In the genomic region with DNA sequence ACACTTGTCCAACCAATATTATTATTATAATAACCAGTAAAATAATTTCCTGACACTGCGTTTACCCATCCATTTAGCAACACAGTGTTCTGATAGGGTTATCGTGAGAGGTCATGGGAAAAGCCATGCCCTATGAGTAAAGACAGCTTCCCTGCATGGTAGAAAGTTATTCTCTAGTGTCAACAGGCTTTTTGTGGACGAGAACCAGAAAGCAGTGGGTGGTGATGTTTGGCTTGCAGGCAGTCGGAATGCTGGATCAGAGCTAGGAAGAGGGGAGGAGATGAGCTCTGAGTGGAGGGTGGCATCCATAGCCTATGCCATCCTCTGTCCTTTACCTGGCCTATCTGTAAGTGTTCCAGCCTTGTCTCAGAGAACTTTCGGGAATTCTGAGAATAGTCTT, we compare ENCODE assay signal across 15 mouse cellular contexts.
A peak's percentile ranks its signal among the peaks of the same experiment; 100 is the strongest.
DNase-seq lines count a peak whose midpoint lies in the region; ATAC-seq and TF ChIP-seq lines count a peak whose summit lies in the region.
"Had no signal": no experiment of that assay in that cellular context is flagged by ENCODE, and none has a peak within 500 bp of the region (broad histone marks: within the 10 kb centered on the region; RNA-seq: fewer than 3 reads in every experiment).

No protein-coding gene starts in this region.

- no peak for TF ChIP-seq CTCF in lung, postnatal 0 days (IDR thresholded peaks at IDR 0.05)

- DNase-seq in heart, adult 11 months = peak; percentile 87
- no peak for DNase-seq in heart, postnatal 36 days
- no peak for DNase-seq in hindbrain, embryonic 14.5 days (ENCODE audit: low spot score)
- DNase-seq in lung, postnatal 0 days (ENCODE audit: low spot score) = no peak
- DNase-seq: cerebellum, adult 9-11 months; thymus, postnatal 14 days had no signal

- no peak overlapping the region for H3K4me2 ChIP-seq in hindbrain, embryonic 16.5 days (ENCODE audit: low read length)
- no peak overlapping the region for H3K4me2 ChIP-seq in hindbrain, embryonic 14.5 days (replicated peaks)
- H3K4me2 ChIP-seq in lung, embryonic 16.5 days (ENCODE audit: low read depth, low read length) = no peak overlapping the region
- no peak overlapping the region for H3K4me2 ChIP-seq in lung, postnatal 0 days (replicated peaks; ENCODE audit: low read depth, low read length)
- no peak overlapping the region for H3K4me2 ChIP-seq in midbrain, embryonic 16.5 days (ENCODE audit: low read length)
- H3K4me2 ChIP-seq: forebrain, embryonic 15.5 days; liver, embryonic 15.5 days had no signal

- no peaks in the 10 kb centered on the region for H3K9me3 ChIP-seq in hindbrain, embryonic 16.5 days (ENCODE audit: control insufficient read depth, low read length)
- no peaks in the 10 kb centered on the region for H3K9me3 ChIP-seq in hindbrain, embryonic 14.5 days (ENCODE audit: control insufficient read depth, low read length)
- no peaks in the 10 kb centered on the region for H3K9me3 ChIP-seq in lung, embryonic 16.5 days (ENCODE audit: control insufficient read depth, low read length)
- H3K9me3 ChIP-seq in lung, postnatal 0 days (ENCODE audit: low read length) = no peaks in the 10 kb centered on the region
- no peaks in the 10 kb centered on the region for H3K9me3 ChIP-seq in midbrain, embryonic 16.5 days (replicated peaks; ENCODE audit: control insufficient read depth, low read length, poor library complexity, severe bottlenecking)
- H3K9me3 ChIP-seq: forebrain, embryonic 15.5 days; liver, embryonic 15.5 days; megakaryocyte, embryonic 14.5 days had no signal

- TF ChIP-seq EP300 in lung, postnatal 0 days (IDR thresholded peaks at IDR 0.05) = no peak

- no peak overlapping the region for H3K4me3 ChIP-seq in hindbrain, embryonic 16.5 days (ENCODE audit: low read length)
- H3K4me3 ChIP-seq in hindbrain, embryonic 14.5 days (replicated peaks; ENCODE audit: low read length) = no peak overlapping the region
- H3K4me3 ChIP-seq in lung, embryonic 16.5 days (ENCODE audit: low read length) = no peak overlapping the region
- no peak overlapping the region for H3K4me3 ChIP-seq in lung, postnatal 0 days (ENCODE audit: low read depth, low read length)
- H3K4me3 ChIP-seq in midbrain, embryonic 16.5 days (ENCODE audit: low read depth, low read length) = no peak overlapping the region
- H3K4me3 ChIP-seq: erythroblast, embryonic 14.5 days; forebrain, embryonic 15.5 days; liver, embryonic 15.5 days; megakaryocyte, embryonic 14.5 days had no signal

- no peaks in the 10 kb centered on the region for H3K27me3 ChIP-seq in hindbrain, embryonic 16.5 days (replicated peaks; ENCODE audit: control insufficient read depth, insufficient read depth, low read length)
- H3K27me3 ChIP-seq in hindbrain, embryonic 14.5 days (ENCODE audit: control insufficient read depth, insufficient read depth, low read length) = no peaks in the 10 kb centered on the region
- H3K27me3 ChIP-seq in lung, embryonic 16.5 days (ENCODE audit: control insufficient read depth, insufficient read depth, low read depth, low read length) = no peaks in the 10 kb centered on the region
- H3K27me3 ChIP-seq in lung, postnatal 0 days (replicated peaks; ENCODE audit: insufficient read depth, low read length) = no peaks in the 10 kb centered on the region
- no peaks in the 10 kb centered on the region for H3K27me3 ChIP-seq in midbrain, embryonic 16.5 days (ENCODE audit: control insufficient read depth, insufficient read depth, low read depth, low read length)
- H3K27me3 ChIP-seq: forebrain, embryonic 15.5 days; liver, embryonic 15.5 days; Patski had no signal

- ATAC-seq in hindbrain, embryonic 16.5 days = no peak
- ATAC-seq in hindbrain, embryonic 14.5 days (ENCODE audit: low FRiP score) = no peak
- no peak for ATAC-seq in lung, embryonic 16.5 days (ENCODE audit: low read depth)
- ATAC-seq in lung, postnatal 0 days = no peak
- ATAC-seq in activated CD4-positive, CD25-positive, alpha-beta regulatory T cell, adult 4 months = no peak
- ATAC-seq in midbrain, embryonic 16.5 days = no peak
- ATAC-seq: forebrain, embryonic 15.5 days; Patski had no signal

- H3K27ac ChIP-seq in hindbrain, embryonic 16.5 days (ENCODE audit: low read depth, low read length) = 0 out of 2 replicates have a peak overlapping the region, but pooled peaks have one; percentile 5
- H3K27ac ChIP-seq in hindbrain, embryonic 14.5 days = no peak overlapping the region
- H3K27ac ChIP-seq in lung, embryonic 16.5 days (ENCODE audit: low read length) = peak overlapping the region; percentile 7
- no peak overlapping the region for H3K27ac ChIP-seq in lung, postnatal 0 days (ENCODE audit: low read length)
- no peak overlapping the region for H3K27ac ChIP-seq in midbrain, embryonic 16.5 days (ENCODE audit: low read length)
- H3K27ac ChIP-seq: forebrain, embryonic 15.5 days; liver, embryonic 15.5 days had no signal

- H3K9ac ChIP-seq in hindbrain, embryonic 16.5 days (ENCODE audit: low read depth, low read length) = no peak overlapping the region
- H3K9ac ChIP-seq in hindbrain, embryonic 14.5 days = no peak overlapping the region
- no peak overlapping the region for H3K9ac ChIP-seq in lung, embryonic 16.5 days (ENCODE audit: low read length)
- H3K9ac ChIP-seq in lung, postnatal 0 days (replicated peaks; ENCODE audit: low read depth) = no peak overlapping the region
- no peak overlapping the region for H3K9ac ChIP-seq in midbrain, embryonic 16.5 days (ENCODE audit: low read depth, low read length)
- H3K9ac ChIP-seq: forebrain, embryonic 15.5 days; liver, embryonic 15.5 days had no signal

- WGBS in hindbrain, embryonic 16.5 days = 70% methylated on average over 5 of the region's 5 CpGs
- 75% methylated on average over 5 of the region's 5 CpGs for WGBS in hindbrain, embryonic 14.5 days
- WGBS in lung, embryonic 16.5 days = 56% methylated on average over 5 of the region's 5 CpGs
- 62% methylated on average over 5 of the region's 5 CpGs for whole genome bisulfite sequencing in lung, postnatal 0 days
- WGBS in midbrain, embryonic 16.5 days = 77% methylated on average over 5 of the region's 5 CpGs

- H3K36me3 ChIP-seq in hindbrain, embryonic 16.5 days (ENCODE audit: control insufficient read depth, insufficient read depth, low read length) = no peaks in the 10 kb centered on the region
- no peaks in the 10 kb centered on the region for H3K36me3 ChIP-seq in hindbrain, embryonic 14.5 days (replicated peaks; ENCODE audit: control insufficient read depth, insufficient read depth)
- H3K36me3 ChIP-seq in lung, embryonic 16.5 days (ENCODE audit: control insufficient read depth, insufficient read depth, low read length) = no peaks in the 10 kb centered on the region
- no peaks in the 10 kb centered on the region for H3K36me3 ChIP-seq in lung, postnatal 0 days (ENCODE audit: insufficient read depth, low read length)
- no peaks in the 10 kb centered on the region for H3K36me3 ChIP-seq in midbrain, embryonic 16.5 days (ENCODE audit: control insufficient read depth, insufficient read depth, low read length)
- H3K36me3 ChIP-seq: forebrain, embryonic 15.5 days; liver, embryonic 15.5 days had no signal

- H3K4me1 ChIP-seq in hindbrain, embryonic 16.5 days (ENCODE audit: control insufficient read depth, insufficient read depth, low read depth, low read length) = peaks cover 6% of the 10 kb centered on the region; the same call in 1 of the 2 replicates
- no peaks in the 10 kb centered on the region for H3K4me1 ChIP-seq in hindbrain, embryonic 14.5 days (replicated peaks; ENCODE audit: control insufficient read depth, insufficient read depth, low read length)
- peaks cover 16% of the 10 kb centered on the region for H3K4me1 ChIP-seq in lung, embryonic 16.5 days (replicated peaks; ENCODE audit: control insufficient read depth, insufficient read depth, low read length)
- no peaks in the 10 kb centered on the region for H3K4me1 ChIP-seq in lung, postnatal 0 days (ENCODE audit: insufficient read depth, low read depth, low read length)
- peaks cover 8% of the 10 kb centered on the region for H3K4me1 ChIP-seq in midbrain, embryonic 16.5 days (ENCODE audit: control insufficient read depth, insufficient read depth, low read length)
- H3K4me1 ChIP-seq: liver, embryonic 15.5 days had no signal

- intact Hi-C loops in heart, postnatal 36 days (cut with DNase I) = no loop called here

Comparison
In these comparisons a context has a peak if more than half of its experiments do, and no peak if none do; other contexts are left out.
1. H3K27ac ChIP-seq: peak in hindbrain, embryonic 16.5 days (single experiment) and lung, embryonic 16.5 days (single experiment); none in hindbrain, embryonic 14.5 days (single experiment), lung, postnatal 0 days (single experiment) and midbrain, embryonic 16.5 days (single experiment).